Comparison of ENCODE assay signal across 21 mouse cellular contexts in genomic region chr12:54472881-54473280, GRCm38 (mm10).
"Had no signal": no experiment of that assay in that cellular context is flagged by ENCODE, and none has a peak within 500 bp of the region (broad histone marks: within the 10 kb centered on the region; RNA-seq: fewer than 3 reads in every experiment).

No protein-coding gene starts in this region.

- DNase-seq: kidney, adult 18-20 months; kidney, adult 9 months; kidney, postnatal 14 days; layer of hippocampus, adult 9-11 months; liver; lung, adult 18-20 months; lung, postnatal 10 days; lung, postnatal 36 days; retina, postnatal 1 day; thymus, adult 18-20 months; thymus, postnatal 36 days had no signal

- H3K27ac ChIP-seq: layer of hippocampus, adult 2 months; limb, embryonic 10.5 days; limb, embryonic 13.5 days; liver, embryonic 12.5 days; liver, embryonic 15.5 days; lung, embryonic 15.5 days; midbrain, embryonic 15.5 days; neural tube, embryonic 12.5 days; neural tube, embryonic 15.5 days had no signal

- H3K9me3 ChIP-seq: limb, embryonic 10.5 days; limb, embryonic 13.5 days; liver, embryonic 12.5 days; liver, embryonic 15.5 days; lung, embryonic 15.5 days; midbrain, embryonic 15.5 days; neural tube, embryonic 15.5 days had no signal

- H3K36me3 ChIP-seq: limb, embryonic 10.5 days; limb, embryonic 13.5 days; liver, embryonic 12.5 days; liver, embryonic 15.5 days; lung, embryonic 15.5 days; midbrain, embryonic 15.5 days; neural tube, embryonic 12.5 days; neural tube, embryonic 15.5 days had no signal

- H3K27me3 ChIP-seq: limb, embryonic 13.5 days; liver, embryonic 12.5 days; liver, embryonic 15.5 days; midbrain, embryonic 15.5 days; neural tube, embryonic 12.5 days; neural tube, embryonic 15.5 days had no signal

- H3K9ac ChIP-seq: limb, embryonic 13.5 days; liver, embryonic 12.5 days; liver, embryonic 15.5 days; lung, embryonic 15.5 days; midbrain, embryonic 15.5 days; neural tube, embryonic 12.5 days; neural tube, embryonic 15.5 days had no signal

- H3K4me2 ChIP-seq: limb, embryonic 13.5 days; liver, embryonic 12.5 days; liver, embryonic 15.5 days; lung, embryonic 15.5 days; midbrain, embryonic 11.5 days; midbrain, embryonic 15.5 days; neural tube, embryonic 12.5 days; neural tube, embryonic 15.5 days had no signal

- H3K4me1 ChIP-seq: limb, embryonic 10.5 days; limb, embryonic 13.5 days; liver, embryonic 12.5 days; liver, embryonic 15.5 days; lung, embryonic 15.5 days; midbrain, embryonic 15.5 days; neural tube, embryonic 12.5 days; neural tube, embryonic 15.5 days had no signal

- ATAC-seq: liver, embryonic 12.5 days; midbrain, embryonic 15.5 days had no signal

- H3K4me3 ChIP-seq: layer of hippocampus, adult 2 months; limb, embryonic 10.5 days; limb, embryonic 13.5 days; liver, embryonic 12.5 days; liver, embryonic 15.5 days; lung, embryonic 15.5 days; midbrain, embryonic 15.5 days; neural tube, embryonic 12.5 days; neural tube, embryonic 15.5 days had no signal
